Mouse (Mus musculus): ENCODE results near the gene Msantd3.

- TF ChIP-seq POLR2A (IDR thresholded peaks at IDR 0.05; ENCODE audit: insufficient read depth, low read depth, low read length) (no peak), CTCF (IDR thresholded peaks at IDR 0.05) (no peak), EP300 (IDR thresholded peaks at IDR 0.05; ENCODE audit: insufficient read depth, low read depth, low read length) (no peak)
These were observed 51.7 kb downstream of the Msantd3 start for GRCm38 (mm10) chr4:48591390-48591789.

All from heart, adult 2 months (tissue).